Mouse (Mus musculus) heart, postnatal 0 days (tissue): Measurements from ENCODE around the gene Hist1h2bh.

Experiments
- CTCF ChIP-seq: IDR thresholded peaks from 2 replicates; pipeline ENCODE4 v1.5.1; 2016; ENCODE audit warnings: antibody characterized with exemption, control low read depth, low read depth
- EP300 ChIP-seq: IDR thresholded peaks from 2 replicates; pipeline ENCODE4 v1.6.1; 2016; ENCODE audit warnings: antibody characterized with exemption, low read depth

DNA sequence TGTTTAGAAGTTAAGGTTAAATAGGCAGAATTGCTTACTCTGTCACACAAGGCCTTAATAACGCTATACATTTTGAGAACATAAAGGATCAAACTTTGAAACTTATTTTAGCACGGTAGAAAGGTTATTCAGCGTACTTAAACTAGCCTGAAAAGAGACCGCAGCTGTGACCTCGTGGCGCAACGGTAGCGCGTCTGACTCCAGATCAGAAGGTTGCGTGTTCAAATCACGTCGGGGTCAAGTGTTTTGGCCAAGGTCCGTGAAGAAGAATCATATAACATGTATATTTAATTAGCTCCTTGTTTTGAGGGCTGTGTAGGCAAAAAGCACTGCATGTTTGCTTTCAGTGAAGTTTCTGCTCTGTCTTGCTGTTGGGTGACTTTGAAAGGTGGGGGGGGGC, 36.8 kb downstream of the Hist1h2bh start:
- TF ChIP-seq EP300 (no peak), CTCF (no peak)
